Mouse (Mus musculus) left cerebral cortex, postnatal 36 days (tissue): ENCODE measurements around the gene Tldc1. TPM values are rescaled to one million over a fixed set of nuclear protein-coding genes. Genes with fewer than 3 reads are reported as not detected.
A peak's percentile ranks its signal among the peaks of the same experiment; 100 is the strongest.

Experiments
- DNase-seq, 2 experiments: peaks; one replicate each; pipeline ENCODE4 v3.0.0; 2021 to 2022; ENCODE audit warnings: low spot score in 2 of 2, mixed read lengths in 1 of 2
- intact Hi-C: fragments of 180-260 bp; cut with DNase I; formaldehyde crosslinking; loops from one replicate; pipeline ENCODE4 v1.15.1; 2025
- total RNA-seq, 2 experiments: library from RNA; stranded (reverse); gene quantifications; 2 replicates each; pipeline ENCODE4 v1.2.3; 2021

Gene Tldc1
- total RNA-seq: 10 to 100 TPM; 14.3 to 14.5 TPM

DNA sequence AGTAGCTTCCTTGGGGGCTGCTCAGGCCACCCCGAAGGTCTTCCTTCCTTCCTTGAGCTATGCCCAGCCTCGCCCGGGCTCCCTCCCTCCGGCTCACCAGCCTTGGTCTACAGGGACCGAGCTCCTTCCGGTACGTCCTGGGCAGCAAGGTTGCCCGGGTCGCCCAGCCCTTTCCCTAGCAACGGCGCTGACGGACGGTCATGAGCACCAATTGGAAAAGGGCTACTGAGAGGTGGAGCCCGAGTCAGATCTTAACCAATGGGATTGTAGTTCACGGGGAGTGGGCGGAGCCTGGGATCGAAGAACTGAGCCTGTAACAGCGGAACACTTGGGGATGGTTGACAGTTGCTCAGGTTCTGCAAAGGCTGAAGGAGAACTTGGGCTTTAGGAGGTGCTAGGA lies at the start of gene Tldc1:
Tldc1 (minus strand) TSS at position 154 of the 400 bp plus-strand sequence.
- intact Hi-C loops: loop anchor here (5.0 kb wide), 1 partner anchor 336 kb away; no protein-coding TSS in a partner anchor
- DNase-seq: peak; percentile 98 to 100

- intact Hi-C loops: no loop called here
- no peak for DNase-seq
Observed at GRCm38 (mm10) chr8:119827721-119828153, 49.5 kb upstream of the Tldc1 start.

DNA sequence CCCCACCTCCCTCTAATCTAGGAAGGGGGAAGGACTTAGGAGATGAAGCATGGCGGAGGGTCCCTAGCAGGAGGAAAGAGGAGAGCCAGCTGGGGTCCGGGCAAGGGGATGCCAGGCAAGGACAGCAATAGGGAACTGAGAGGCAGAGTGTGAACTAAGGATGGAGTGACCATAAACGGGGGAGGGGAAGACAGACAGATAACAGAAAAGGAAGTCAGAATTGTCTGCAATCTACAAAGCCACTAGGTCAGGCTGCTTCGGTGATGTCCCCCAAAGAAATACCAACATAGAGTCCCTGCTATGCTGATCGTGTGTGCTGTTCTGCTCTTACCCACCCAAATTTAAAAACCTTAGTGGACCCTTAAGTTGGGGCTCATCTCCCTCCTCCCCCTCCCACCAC lies 48.8 kb upstream of the Tldc1 start:
- intact Hi-C loops: no loop called here
- DNase-seq: no peak

DNA sequence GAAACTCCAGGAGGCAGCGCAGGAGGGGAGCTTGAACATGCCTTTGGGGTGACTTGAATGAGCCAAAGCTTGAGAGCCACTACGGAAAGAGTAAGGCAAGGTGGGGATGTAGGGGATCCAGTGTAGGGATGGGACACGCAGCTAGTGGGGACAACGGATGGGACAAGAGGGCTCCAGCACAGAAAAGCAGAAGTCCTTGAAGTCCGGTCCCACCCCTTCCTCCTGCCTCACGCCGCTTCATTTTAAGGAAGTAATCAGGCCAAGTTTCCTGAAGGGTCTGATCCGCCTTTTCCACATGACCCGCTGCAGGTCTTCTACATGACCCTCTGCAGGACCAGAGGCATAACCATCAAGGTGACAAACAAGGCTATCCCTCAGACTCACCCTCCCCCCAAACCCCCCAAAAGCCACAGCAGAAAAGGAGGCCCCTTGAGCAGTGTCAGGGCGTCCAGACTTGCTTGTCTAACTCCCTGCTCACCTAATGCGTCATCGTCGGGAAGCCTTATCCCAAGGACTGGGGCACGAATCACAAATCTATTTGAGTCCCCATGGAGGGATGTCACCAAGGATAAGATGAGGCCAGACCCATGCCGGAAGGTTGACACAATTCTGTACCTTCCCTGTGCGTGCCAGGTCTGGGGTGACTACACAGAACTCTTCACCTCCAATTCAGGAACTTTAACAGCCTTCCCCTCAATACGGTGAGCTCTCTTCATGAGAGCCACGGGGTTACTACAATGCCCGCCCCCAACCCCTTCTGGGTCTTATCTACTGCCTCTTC lies 47.9 kb upstream of the Tldc1 start:
- DNase-seq: no peak
- intact Hi-C loops: no loop called here

GRCm38 (mm10) chr8:119824809-119825273 lies 46.6 kb upstream of the Tldc1 start:
- intact Hi-C loops: no loop called here
- peak in 1 of 2 experiments; percentile 46 for DNase-seq

DNA sequence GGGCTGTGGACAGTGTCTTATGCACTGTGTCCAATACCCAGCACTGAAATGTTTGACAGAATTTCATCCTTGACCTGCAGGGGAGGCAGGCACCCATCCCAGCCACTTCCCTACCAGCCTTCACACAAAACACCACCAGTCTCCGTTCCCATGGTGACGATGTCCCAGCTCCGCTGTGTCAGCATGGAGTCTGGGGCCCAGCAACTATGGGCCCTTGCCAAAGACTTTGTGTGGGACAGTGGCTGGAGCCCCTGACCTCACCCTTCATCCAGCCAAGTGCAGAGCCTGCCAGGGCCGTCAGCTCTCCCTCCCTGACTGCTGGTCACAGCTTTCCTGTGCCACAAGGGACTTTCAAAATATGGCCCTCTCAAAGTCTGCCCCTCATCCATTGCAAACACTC lies 45.9 kb upstream of the Tldc1 start:
- intact Hi-C loops: no loop called here
- DNase-seq: peak in 1 of 2 experiments; percentile 30

- intact Hi-C loops: no loop called here
- no peak for DNase-seq
Observed at GRCm38 (mm10) chr8:119823278-119823677, 45.1 kb upstream of the Tldc1 start.

GRCm38 (mm10) chr8:119821691-119822090 lies 43.5 kb upstream of the Tldc1 start:
- DNase-seq: no peak
- intact Hi-C loops: no loop called here

DNA sequence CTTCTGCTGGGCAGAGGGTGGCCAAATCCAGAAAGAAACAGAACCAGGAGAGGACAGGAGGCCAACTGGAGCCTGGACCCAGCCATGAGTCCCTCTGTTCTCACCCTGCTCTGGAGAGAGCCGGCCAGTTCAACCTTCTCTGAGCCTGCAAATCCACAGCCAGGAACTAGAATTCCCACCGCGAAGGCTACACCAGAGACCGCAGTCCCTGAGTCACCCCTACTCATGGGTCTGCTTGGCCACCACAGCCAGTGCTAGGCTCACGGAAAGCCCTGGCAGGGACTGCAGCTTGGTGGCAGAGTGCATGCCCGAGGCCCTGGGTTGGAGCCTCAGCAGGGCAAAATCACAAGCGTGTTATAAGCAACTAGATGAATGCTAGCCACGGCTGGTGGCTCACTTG lies 41.8 kb upstream of the Tldc1 start:
- no peak for DNase-seq
- intact Hi-C loops: no loop called here

- no peak for DNase-seq
- intact Hi-C loops: no loop called here
Observed at GRCm38 (mm10) chr8:119819316-119819715, 41.1 kb upstream of the Tldc1 start.

DNA sequence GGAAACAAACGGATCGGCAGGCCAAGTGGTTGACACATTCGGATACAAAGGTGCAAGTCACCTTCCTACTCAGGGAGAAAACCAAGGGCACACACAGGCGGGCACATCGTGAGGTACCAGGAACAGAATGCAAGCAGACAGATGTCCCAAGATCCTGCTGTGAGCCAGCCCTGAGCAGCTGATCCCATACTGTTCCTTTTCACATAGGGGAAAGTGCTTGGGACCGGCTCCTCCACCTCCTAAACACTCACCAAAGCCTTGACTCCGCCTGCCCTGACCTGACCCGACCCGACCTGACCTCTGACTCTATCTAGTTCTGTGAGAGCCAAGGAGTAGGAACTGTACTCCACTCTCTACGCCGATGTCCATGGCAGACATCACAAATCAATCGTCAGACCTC lies 39.2 kb upstream of the Tldc1 start:
- DNase-seq: no peak
- intact Hi-C loops: no loop called here

DNA sequence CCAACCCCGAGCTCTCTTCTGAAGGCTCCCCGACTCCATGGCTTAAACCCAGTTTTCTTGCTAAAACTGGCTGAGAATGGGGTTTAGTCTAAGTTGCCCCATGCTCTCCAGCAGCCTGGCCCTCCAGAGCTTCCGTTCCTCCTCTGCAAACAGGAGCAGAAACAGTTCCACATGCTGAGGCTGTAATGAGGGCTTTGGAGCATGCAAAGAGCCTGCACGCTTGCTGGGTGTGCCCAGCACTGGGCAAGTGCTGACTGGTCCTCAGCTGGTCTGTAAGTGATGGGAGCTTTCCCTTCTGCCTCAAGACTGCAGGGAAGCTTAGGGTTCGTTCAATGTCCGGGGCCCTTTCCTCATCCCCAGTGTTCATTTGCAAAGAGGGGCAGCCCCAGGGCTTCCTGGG lies 38.0 kb upstream of the Tldc1 start:
- intact Hi-C loops: no loop called here
- no peak for DNase-seq

DNA sequence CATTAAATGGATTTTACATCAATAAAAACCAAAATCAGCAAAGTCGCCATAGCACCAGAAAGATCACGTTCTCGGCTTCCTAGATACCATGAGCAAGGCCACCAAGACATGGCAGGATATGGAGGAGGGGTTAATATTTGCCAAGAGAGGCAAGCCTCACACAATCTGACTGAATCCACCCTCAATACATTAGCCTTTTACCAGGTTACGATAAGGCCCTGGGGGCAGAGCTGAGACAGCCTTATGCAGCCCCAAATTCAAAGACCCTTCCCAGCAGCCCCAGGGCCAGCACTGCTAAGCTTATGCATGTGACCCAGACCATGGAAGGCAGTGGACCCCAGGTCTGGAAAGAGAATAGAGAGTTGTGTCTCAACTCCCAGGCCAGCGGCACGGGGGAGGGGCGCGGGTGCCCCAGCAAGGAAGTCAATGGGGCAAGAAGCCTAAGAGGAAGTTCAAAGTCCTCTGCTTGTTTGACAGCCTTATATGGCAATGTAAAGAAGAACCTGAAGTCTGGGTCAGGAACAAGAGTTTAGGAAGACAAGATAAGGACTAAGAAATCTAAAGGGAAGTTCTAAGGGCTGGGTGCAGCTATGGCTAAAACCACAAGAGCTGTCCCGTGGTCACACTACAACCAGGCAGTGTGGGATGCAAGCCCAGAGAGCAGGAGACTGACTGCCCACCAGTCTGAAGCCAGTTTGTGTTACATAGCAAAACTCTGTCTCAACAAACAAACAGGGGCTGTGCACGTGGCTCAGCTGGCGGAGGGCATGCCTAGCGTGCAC lies 34.6 kb upstream of the Tldc1 start:
- DNase-seq: no peak
- intact Hi-C loops: no loop called here

DNA sequence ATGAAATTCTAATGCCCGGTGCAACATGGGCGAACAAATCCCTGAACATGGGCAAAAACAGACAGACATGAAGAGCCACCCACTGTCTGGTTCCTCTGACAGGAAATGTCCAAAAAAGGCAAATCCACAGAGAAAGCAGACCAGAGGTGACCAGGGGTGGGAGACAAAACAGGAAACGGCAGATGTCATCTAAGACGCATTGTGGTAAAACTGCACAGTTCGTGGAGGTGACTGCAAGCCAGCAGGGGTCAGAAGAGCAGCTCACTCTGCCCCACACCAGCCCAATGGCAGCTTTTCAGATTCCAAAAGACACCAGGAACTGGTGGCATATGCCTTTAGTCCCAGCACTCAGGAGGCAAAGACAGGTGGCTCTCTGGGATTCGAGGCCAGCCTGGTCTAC lies 33.7 kb upstream of the Tldc1 start:
- intact Hi-C loops: no loop called here

DNA sequence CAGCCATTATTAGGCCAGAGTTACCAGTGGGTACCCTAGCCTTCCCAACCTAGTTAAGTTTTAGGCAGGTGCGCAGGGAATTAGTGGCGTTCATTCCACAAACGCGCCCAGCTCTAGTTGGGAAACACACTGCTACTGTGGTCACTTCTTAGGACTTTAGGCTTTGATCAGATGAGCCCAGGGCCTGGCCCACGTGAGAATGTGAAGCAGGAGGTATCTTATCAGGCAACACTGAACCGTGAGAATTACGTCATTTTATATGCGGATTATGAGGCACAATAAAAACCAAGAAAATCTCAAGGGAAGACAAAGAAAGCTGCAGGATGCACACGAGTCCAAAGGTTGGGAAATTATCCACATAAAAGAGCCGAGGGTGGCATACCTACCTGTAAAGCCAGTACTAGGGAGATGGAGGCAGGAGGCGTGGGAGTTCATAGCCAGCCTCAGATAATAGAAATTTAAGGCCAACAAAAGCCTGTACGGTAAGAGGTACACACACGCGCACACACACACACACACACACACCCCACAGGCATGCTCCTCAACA lies 32.8 kb upstream of the Tldc1 start:
- intact Hi-C loops: no loop called here
- DNase-seq: no peak

More for the DNA sequence above, 33.7 kb upstream of the Tldc1 start:
- no peak for DNase-seq

GRCm38 (mm10) chr8:119810127-119810868 lies 32.1 kb upstream of the Tldc1 start:
- intact Hi-C loops: no loop called here
- no peak for DNase-seq

- intact Hi-C loops: no loop called here
- DNase-seq: no peak
Observed at GRCm38 (mm10) chr8:119809620-119810019, 31.4 kb upstream of the Tldc1 start.

- intact Hi-C loops: no loop called here
Observed at GRCm38 (mm10) chr8:119807687-119808086, 29.5 kb upstream of the Tldc1 start.

GRCm38 (mm10) chr8:119806422-119807263 lies 28.4 kb upstream of the Tldc1 start:
- DNase-seq: peak; percentile 68 to 76
- intact Hi-C loops: no loop called here

More at GRCm38 (mm10) chr8:119807687-119808086, 29.5 kb upstream of the Tldc1 start:
- no peak for DNase-seq
